Mouse (Mus musculus) c-Kit-negative CD71-positive TER-119-positive erythroid progenitor cells, embryonic 14.5 days (primary cell): Measurements from ENCODE around the gene Mpst.
A peak's percentile ranks its signal among the peaks of the same experiment; 100 is the strongest.

Experiments
- DNase-seq: peaks from one replicate; pipeline ENCODE4 v3.0.0-alpha.2; 2013; ENCODE audit warnings: low read depth, low spot score

Mpst gene

GRCm38 (mm10) chr15:78406293-78406934, at the start of gene Mpst:
Mpst (plus strand) TSS chr15:78406416.
- DNase-seq: peak; percentile 81

GRCm38 (mm10) chr15:78365916-78366315, 40.3 kb upstream of the Mpst start:
- no peak for DNase-seq

- no peak for DNase-seq
Observed at GRCm38 (mm10) chr15:78366875-78367274, 39.3 kb upstream of the Mpst start.

GRCm38 (mm10) chr15:78367811-78368210, 38.4 kb upstream of the Mpst start:
- DNase-seq: no peak

- peak; percentile 20 for DNase-seq
Observed at GRCm38 (mm10) chr15:78368926-78369346, 37.3 kb upstream of the Mpst start.

GRCm38 (mm10) chr15:78369641-78370040, 36.6 kb upstream of the Mpst start:
- DNase-seq: no peak

GRCm38 (mm10) chr15:78372796-78373195, 33.4 kb upstream of the Mpst start:
- DNase-seq: no peak

- no peak for DNase-seq
Observed at GRCm38 (mm10) chr15:78374204-78374603, 32.0 kb upstream of the Mpst start.

- no peak for DNase-seq
Observed at GRCm38 (mm10) chr15:78377859-78378258, 28.4 kb upstream of the Mpst start.

- no peak for DNase-seq
Observed at GRCm38 (mm10) chr15:78378556-78378955, 27.7 kb upstream of the Mpst start.

- no peak for DNase-seq
Observed at GRCm38 (mm10) chr15:78380208-78380607, 26.0 kb upstream of the Mpst start.

GRCm38 (mm10) chr15:78380741-78381140, 25.5 kb upstream of the Mpst start:
- DNase-seq: no peak

GRCm38 (mm10) chr15:78382115-78382514, 24.1 kb upstream of the Mpst start:
- no peak for DNase-seq

- DNase-seq: no peak
Observed at GRCm38 (mm10) chr15:78383450-78384219, 22.6 kb upstream of the Mpst start.

- no peak for DNase-seq
Observed at GRCm38 (mm10) chr15:78384220-78385116, 21.7 kb upstream of the Mpst start.

GRCm38 (mm10) chr15:78385564-78385963, 20.7 kb upstream of the Mpst start:
- no peak for DNase-seq

- DNase-seq: no peak
Observed at GRCm38 (mm10) chr15:78390855-78391254, 15.4 kb upstream of the Mpst start.

GRCm38 (mm10) chr15:78395478-78395962, 10.7 kb upstream of the Mpst start, which contains the start of gene Tex33:
Tex33 (minus strand) TSS chr15:78395912.
- no peak for DNase-seq

- DNase-seq: no peak
Observed at GRCm38 (mm10) chr15:78401345-78401744, 4.9 kb upstream of the Mpst start.

- no peak for DNase-seq
Observed at GRCm38 (mm10) chr15:78401921-78402320, 4.3 kb upstream of the Mpst start.

GRCm38 (mm10) chr15:78402423-78402822, 3.8 kb upstream of the Mpst start:
- no peak for DNase-seq

GRCm38 (mm10) chr15:78403301-78403741, 2.9 kb upstream of the Mpst start:
- no peak for DNase-seq
